In genomic region chr9:41958282-41958681, GRCm38 (mm10) we compare ENCODE assay signal across 22 mouse cellular contexts.
DNase-seq lines count a peak whose midpoint lies in the region; ATAC-seq and TF ChIP-seq lines count a peak whose summit lies in the region.
"Had no signal": no experiment of that assay in that cellular context is flagged by ENCODE, and none has a peak within 500 bp of the region (broad histone marks: within the 10 kb centered on the region; RNA-seq: fewer than 3 reads in every experiment).

No protein-coding gene starts in this region.

- H3K36me3 ChIP-seq in CH12.LX (replicated peaks in 1 of 2; ENCODE audit: control insufficient read depth in 1 of 2, insufficient read depth in 1 of 2, low read length in 1 of 2), result no peaks in the 10 kb centered on the region
- H3K36me3 ChIP-seq: G1E had no signal

- ATAC-seq in megakaryocyte, adult 5-6 weeks (ENCODE audit: poor library complexity, severe bottlenecking), result peak; percentile 52
- ATAC-seq: activated CD4-positive, CD25-positive, alpha-beta regulatory T cell, adult 4 months; CD4-positive, CD25-positive, alpha-beta regulatory T cell, adult 4 months; Patski had no signal

- H3K79me2 ChIP-seq in CH12.LX (replicated peaks; ENCODE audit: control insufficient read depth, extremely low read depth, insufficient read depth, poor library complexity, severe bottlenecking), result no peaks in the 10 kb centered on the region

- TF ChIP-seq CTCF in CH12.LX (conservative IDR thresholded peaks at IDR 0.05 in 1 of 2, IDR thresholded peaks at IDR 0.05 in 1 of 2; ENCODE audit: low read depth in 2 of 2, low read length in 2 of 2), result no peak

- TF ChIP-seq EP300 in CH12.LX (IDR thresholded peaks at IDR 0.05; ENCODE audit: low read length), result peak; percentile 41; the same call in 1 of the 2 replicates

- no peaks in the 10 kb centered on the region for H3K9me3 ChIP-seq in CH12.LX (replicated peaks; ENCODE audit: low read length)

- H3K9ac ChIP-seq in CH12.LX (ENCODE audit: insufficient read depth, low read depth), result no peak overlapping the region

- peak overlapping the region; percentile 34; the same call in 1 of the 2 replicates for H3K4me2 ChIP-seq in CH12.LX (ENCODE audit: insufficient read depth, low read depth, poor library complexity, severe bottlenecking)

- dilution Hi-C loops in CH12.LX (cut with MboI; ENCODE audit: extremely low pct_ligation_motif_present, extremely low pct_unique_long_range_greater_than_20kb, low sequenced_read_pairs), result no loop called here

- no peak overlapping the region for H3K27ac ChIP-seq in CH12.LX (ENCODE audit: insufficient read depth, low read depth)

- no peak for TF ChIP-seq POLR2A in CH12.LX (IDR thresholded peaks at IDR 0.05; ENCODE audit: low read depth, low read length)

- in situ Hi-C loops in CH12.LX (cut with MboI; ENCODE audit: low pct_ligation_motif_present, low pct_unique_long_range_greater_than_20kb, low sequenced_read_pairs), result loop anchor here (10.0 kb wide), 1 partner anchor 483 kb away; no protein-coding TSS in a partner anchor

- no peak for TF ChIP-seq RAD21 in CH12.LX (IDR thresholded peaks at IDR 0.05; ENCODE audit: low read depth, low read length)

- H3K4me3 ChIP-seq in CH12.LX (replicated peaks in 1 of 3; ENCODE audit: low read depth in 2 of 3, low read length in 2 of 3, poor library complexity in 1 of 3), result no peak overlapping the region

- peak; percentile 52 for DNase-seq in A20 (ENCODE audit: low read depth, low spot score)
- no peak for DNase-seq in CH12.LX (ENCODE audit: extremely low read depth)
- no peak for DNase-seq in cerebellum, postnatal 25 days
- DNase-seq in frontal cortex, postnatal 25 days (ENCODE audit: low spot score in 2 of 2), result no peak
- DNase-seq in cerebellum, adult 9-10 months, result no peak
- DNase-seq: adrenal gland, adult 2 months; adrenal gland, adult 8-10 months; adrenal gland, postnatal 10 days; adrenal gland, postnatal 14 days; adrenal gland, postnatal 25 days; adrenal gland, postnatal 36 days; B cell, adult 2 months; cerebellum, adult 11 months; cerebellum, adult 11-12 months; cerebellum, adult 18-20 months; cerebellum, adult 2 months; cerebellum, adult 8-10 months had no signal

- H3K27me3 ChIP-seq in CH12.LX (replicated peaks), result no peaks in the 10 kb centered on the region
- H3K27me3 ChIP-seq: Patski had no signal

- H3K4me1 ChIP-seq in CH12.LX (ENCODE audit: control insufficient read depth in 1 of 2, insufficient read depth in 2 of 2), result no peaks in the 10 kb centered on the region

TF ChIP-seq in CH12.LX, 34 proteins besides CTCF, POLR2A, EP300 and RAD21:
- TF ChIP-seq MAX (IDR thresholded peaks at IDR 0.05; ENCODE audit: low read length) (no peak), NELFE (IDR thresholded peaks at IDR 0.05; ENCODE audit: low read depth, low read length) (no peak), POLR2AphosphoS2 (IDR thresholded peaks at IDR 0.05; ENCODE audit: low read depth, low read length) (no peak), CHD1 (IDR thresholded peaks at IDR 0.05; ENCODE audit: low read depth, low read length) (no peak), HCFC1 (IDR thresholded peaks at IDR 0.05; ENCODE audit: low read depth, low read length) (no peak), CHD2 (IDR thresholded peaks at IDR 0.05; ENCODE audit: low read length) (no peak), IRF4 (IDR thresholded peaks at IDR 0.05; ENCODE audit: low read depth, low read length) (no peak), ZC3H11A (IDR thresholded peaks at IDR 0.05; ENCODE audit: low read depth, low read length) (no peak), MAFK (IDR thresholded peaks at IDR 0.05; ENCODE audit: insufficient replicate concordance, low read length) (no peak), UBTF (IDR thresholded peaks at IDR 0.05; ENCODE audit: low read depth, low read length) (no peak), ZKSCAN1 (IDR thresholded peaks at IDR 0.05; ENCODE audit: borderline replicate concordance, low read depth, low read length) (no peak), RCOR1 (conservative IDR thresholded peaks at IDR 0.05; ENCODE audit: low read depth, low read length) (no peak), TCF12 (IDR thresholded peaks at IDR 0.05; ENCODE audit: low read depth, low read length) (no peak), KAT2A (IDR thresholded peaks at IDR 0.05; ENCODE audit: insufficient replicate concordance, low read length) (no peak), USF1 (IDR thresholded peaks at IDR 0.05; ENCODE audit: low read depth, low read length) (no peak), SIN3A (IDR thresholded peaks at IDR 0.05; ENCODE audit: low read length) (no peak)
